Mouse (Mus musculus) midbrain, embryonic 10.5 days (tissue): Measurements from ENCODE around the gene Twsg1. TPM values are rescaled to one million over a fixed set of nuclear protein-coding genes. Genes with fewer than 3 reads are reported as not detected.
A peak's percentile ranks its signal among the peaks of the same experiment; 100 is the strongest.

Source experiments
- DNase-seq: peaks from one replicate; pipeline ENCODE4 v3.0.0-alpha.2; 2017; ENCODE audit warnings: low spot score
- H3K27ac ChIP-seq: fragments of 300-500 bp; sonication (generic); replicated peaks from 2 replicates; pipeline ENCODE4 v1.5.1; 2016; ENCODE audit warnings: mild to moderate bottlenecking
- H3K27me3 ChIP-seq: fragments of 300-500 bp; sonication (generic); 2 replicates; pipeline ENCODE4 v1.6.1; 2016; ENCODE audit warnings: low read depth, mild to moderate bottlenecking; ENCODE audit not compliant: poor library complexity, severe bottlenecking
- H3K36me3 ChIP-seq: fragments of 300-500 bp; sonication (generic); 2 replicates; pipeline ENCODE4 v1.6.1; 2016; ENCODE audit warnings: mild to moderate bottlenecking, moderate library complexity
- H3K4me1 ChIP-seq: fragments of 300-500 bp; sonication (generic); 2 replicates; pipeline ENCODE4 v1.6.1; 2016
- H3K4me3 ChIP-seq: fragments of 300-500 bp; sonication (generic); 2 replicates; pipeline ENCODE4 v1.5.1; 2016; ENCODE audit warnings: mild to moderate bottlenecking, moderate library complexity
- H3K9me3 ChIP-seq: fragments of 300-500 bp; sonication (generic); replicated peaks from 2 replicates; pipeline ENCODE4 v1.6.1; 2016; ENCODE audit warnings: mild to moderate bottlenecking
- WGBS: fragments of 180-500 bp; shearing (Covaris S2); methylation state at CpG from one replicate; pipeline ENCODE4 v1.1.7; 2016; 5-methylcytosine and 5-hydroxymethylcytosine counted together
- polyA plus RNA-seq: library from polyadenylated mRNA; unstranded; fragments of >200 nt; fragmentation: Nextera tagmentation; extraction: Ambion mirVana; gene quantifications from 2 replicates; pipeline ENCODE4 v1.2.1, GENCODE M21; 2016

The Twsg1 gene
- polyA plus RNA-seq, 1 experiment from 2014 or later: 83.0 TPM

DNA sequence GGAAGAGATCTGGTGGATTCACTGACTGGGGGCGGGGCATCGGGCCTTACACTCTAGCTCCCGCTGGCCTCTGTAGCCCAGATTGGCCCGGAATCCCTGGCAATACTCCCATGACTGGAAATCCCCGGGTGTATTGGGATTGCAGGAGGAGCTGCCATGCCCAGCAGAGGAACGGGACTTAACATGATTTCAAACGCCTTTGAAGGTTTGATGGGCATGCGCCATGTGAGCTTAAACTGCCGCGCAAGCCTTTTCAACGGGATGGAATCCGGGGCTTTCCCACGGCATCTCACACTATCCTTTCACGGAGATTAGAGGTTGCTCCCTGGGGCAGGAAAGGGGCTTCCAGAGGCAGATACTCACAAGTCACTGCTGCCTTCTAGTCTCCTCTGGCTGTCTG lies 45.8 kb downstream of the Twsg1 start:
- Histone ChIP-seq H3K36me3 (peaks cover 4% of the 10 kb centered on the region; the same call in 1 of the 2 replicates), H3K27me3 (no peaks in the 10 kb centered on the region), H3K27ac (no peak overlapping the region), H3K4me1 (peaks cover 14% of the 10 kb centered on the region), H3K9me3 (peaks cover 8% of the 10 kb centered on the region), H3K4me3 (no peak overlapping the region)
- no peak for DNase-seq
- WGBS: 76% methylated on average over 14 of the region's 14 CpGs

DNA sequence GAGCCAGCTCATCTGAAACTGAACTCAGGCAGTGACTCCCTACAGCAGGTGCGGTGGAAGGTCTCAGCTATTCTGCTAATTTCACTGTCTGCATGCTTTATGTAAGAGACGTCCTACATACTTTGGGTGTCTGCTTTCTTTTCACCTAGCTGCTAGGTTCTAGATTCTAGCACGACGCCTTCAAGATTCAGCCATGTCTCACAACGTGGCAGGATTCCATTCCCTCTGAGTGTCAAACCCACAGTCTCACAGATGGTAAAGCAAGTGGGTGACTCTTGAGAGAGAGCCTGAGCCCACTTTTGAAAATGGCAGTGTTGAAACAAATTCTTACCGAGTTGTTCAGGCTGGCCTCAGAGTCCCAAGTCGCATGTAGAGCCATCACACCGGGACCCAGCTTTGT lies 47.2 kb downstream of the Twsg1 start:
- H3K9me3 ChIP-seq: peaks cover 8% of the 10 kb centered on the region
- no peak overlapping the region for H3K4me3 ChIP-seq

DNA sequence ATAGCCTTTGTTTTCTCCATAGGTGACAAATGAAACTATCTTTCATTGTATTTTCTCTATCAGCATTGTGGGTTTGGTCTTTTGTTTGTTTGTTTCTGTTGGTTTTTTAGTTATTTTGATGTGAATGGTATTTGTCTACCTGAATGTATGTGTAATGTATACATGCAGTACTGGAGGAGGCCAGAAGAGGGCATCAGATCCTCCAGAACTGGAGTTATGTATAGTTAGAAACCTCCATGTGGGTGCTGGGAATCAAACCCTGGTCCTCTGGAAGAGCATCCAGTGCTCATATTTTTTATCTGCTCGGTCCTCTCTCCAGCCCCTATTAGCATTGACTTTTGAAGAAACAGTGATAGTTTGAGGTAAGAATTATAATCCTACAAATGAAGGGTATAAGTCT lies 48.0 kb downstream of the Twsg1 start:
- Histone ChIP-seq H3K27me3 (no peaks in the 10 kb centered on the region), H3K36me3 (peaks cover 4% of the 10 kb centered on the region; the same call in 1 of the 2 replicates), H3K9me3 (peaks cover 8% of the 10 kb centered on the region), H3K4me3 (no peak overlapping the region), H3K4me1 (peaks cover 14% of the 10 kb centered on the region), H3K27ac (no peak overlapping the region)
- WGBS: 88% methylated on average over 1 of the region's 1 CpGs
- DNase-seq: peak; percentile 6

More for the DNA sequence above, 47.2 kb downstream of the Twsg1 start:
- DNase-seq: no peak
- WGBS: 94% methylated on average over 8 of the region's 8 CpGs
- Histone ChIP-seq H3K4me1 (peaks cover 14% of the 10 kb centered on the region), H3K27me3 (no peaks in the 10 kb centered on the region), H3K36me3 (peaks cover 4% of the 10 kb centered on the region; the same call in 1 of the 2 replicates), H3K27ac (no peak overlapping the region)

DNA sequence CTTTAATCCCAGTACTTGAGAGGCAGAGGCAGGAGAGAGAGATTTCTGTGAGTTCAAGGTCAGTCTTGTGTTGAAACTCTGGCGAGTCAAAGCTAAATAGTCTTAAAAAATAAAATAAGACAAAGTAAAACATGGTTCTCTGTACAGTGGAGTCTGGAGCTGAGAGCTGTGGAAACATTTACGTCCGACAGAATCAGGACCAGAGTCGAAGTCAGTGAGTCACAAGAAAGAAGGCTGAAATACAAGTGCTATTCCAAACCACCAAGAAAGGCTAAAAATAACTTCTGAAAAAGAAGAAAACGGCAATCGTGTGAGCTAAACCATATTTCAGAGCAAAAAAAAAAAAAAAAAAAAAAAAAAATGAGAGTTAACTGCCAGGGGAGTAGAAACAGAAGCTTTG lies 48.7 kb downstream of the Twsg1 start:
- Histone ChIP-seq H3K4me3 (no peak overlapping the region), H3K36me3 (peaks cover 4% of the 10 kb centered on the region; the same call in 1 of the 2 replicates), H3K4me1 (peaks cover 14% of the 10 kb centered on the region), H3K9me3 (peaks cover 8% of the 10 kb centered on the region), H3K27ac (no peak overlapping the region), H3K27me3 (no peaks in the 10 kb centered on the region)
- no peak for DNase-seq
- WGBS: 90% methylated on average over 6 of the region's 6 CpGs

DNA sequence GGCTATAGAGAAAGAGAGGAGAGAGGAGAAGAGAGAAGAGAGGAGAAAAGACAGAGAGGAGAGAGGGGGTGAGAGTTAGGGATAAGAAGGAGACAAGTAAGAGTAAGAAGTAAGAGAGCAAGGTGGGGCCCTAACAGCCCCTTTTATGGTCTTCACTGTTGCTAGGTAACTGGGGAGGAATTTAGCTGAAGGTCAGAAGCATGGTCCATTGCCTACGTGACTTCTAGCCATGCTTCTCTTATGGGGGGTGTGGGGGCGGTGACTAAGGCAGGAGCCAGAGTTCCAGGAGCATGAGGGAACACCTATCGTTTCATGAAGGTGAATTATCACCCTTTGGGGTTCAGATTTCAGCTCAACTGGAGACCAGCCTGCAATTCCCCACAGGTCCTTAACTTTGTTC lies 55.0 kb downstream of the Twsg1 start:
- Histone ChIP-seq H3K9me3 (no peaks in the 10 kb centered on the region), H3K27me3 (no peaks in the 10 kb centered on the region), H3K36me3 (no peaks in the 10 kb centered on the region), H3K27ac (no peak overlapping the region), H3K4me3 (no peak overlapping the region), H3K4me1 (no peaks in the 10 kb centered on the region; the same call in 1 of the 2 replicates)
- DNase-seq: no peak
- WGBS: 80% methylated on average over 3 of the region's 3 CpGs

DNA sequence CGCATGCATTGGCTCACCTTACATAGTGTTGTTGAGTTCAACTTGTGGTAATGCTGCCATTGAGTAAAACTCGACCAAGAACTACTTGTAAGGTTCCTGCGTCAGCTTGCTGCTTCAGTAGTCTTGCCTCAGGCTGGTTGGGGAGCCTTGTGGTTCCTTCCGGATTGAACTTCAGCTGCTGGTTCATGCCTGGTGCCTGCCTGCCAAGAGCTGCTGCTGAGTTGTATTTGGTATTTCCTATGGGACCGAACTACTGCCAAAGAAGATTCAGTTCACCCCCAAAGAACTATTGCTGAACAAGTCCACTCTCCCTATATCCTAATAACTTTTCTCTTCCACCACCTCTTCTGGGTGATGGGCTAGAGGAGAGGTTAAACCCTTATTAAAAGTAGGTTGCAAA lies 61.5 kb downstream of the Twsg1 start:
- 84% methylated on average over 5 of the region's 5 CpGs for WGBS
- Histone ChIP-seq H3K9me3 (no peaks in the 10 kb centered on the region), H3K4me3 (no peak overlapping the region), H3K27ac (no peak overlapping the region), H3K4me1 (peaks cover 14% of the 10 kb centered on the region), H3K27me3 (no peaks in the 10 kb centered on the region), H3K36me3 (no peaks in the 10 kb centered on the region)
- peak; percentile 9 for DNase-seq

DNA sequence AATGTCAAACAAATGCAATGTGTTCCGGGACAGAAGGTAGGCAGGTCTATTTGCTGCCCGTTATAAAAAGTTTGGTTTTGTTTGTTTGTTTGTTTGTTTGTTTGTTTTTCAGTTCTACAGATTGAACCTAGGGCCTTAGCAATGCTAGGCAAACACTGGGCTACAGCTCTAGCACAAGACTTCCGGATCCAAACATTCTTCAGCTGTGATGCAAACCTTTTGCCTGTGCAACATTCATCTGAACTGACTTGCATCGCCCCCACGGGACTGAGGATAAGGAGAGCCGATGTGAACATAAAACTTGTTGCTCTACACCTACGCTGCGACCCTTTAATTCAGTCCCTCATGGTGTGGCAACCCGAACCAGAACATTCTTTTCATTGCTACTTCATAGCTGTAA lies 64.5 kb downstream of the Twsg1 start:
- Histone ChIP-seq H3K36me3 (no peaks in the 10 kb centered on the region), H3K27me3 (no peaks in the 10 kb centered on the region), H3K9me3 (no peaks in the 10 kb centered on the region), H3K27ac (peak overlapping the region; percentile 91; the same call in 1 of the 2 replicates), H3K4me3 (peak overlapping the region; percentile 98), H3K4me1 (peaks cover 33% of the 10 kb centered on the region)
- no peak for DNase-seq
- 86% methylated on average over 9 of the region's 9 CpGs for WGBS

DNA sequence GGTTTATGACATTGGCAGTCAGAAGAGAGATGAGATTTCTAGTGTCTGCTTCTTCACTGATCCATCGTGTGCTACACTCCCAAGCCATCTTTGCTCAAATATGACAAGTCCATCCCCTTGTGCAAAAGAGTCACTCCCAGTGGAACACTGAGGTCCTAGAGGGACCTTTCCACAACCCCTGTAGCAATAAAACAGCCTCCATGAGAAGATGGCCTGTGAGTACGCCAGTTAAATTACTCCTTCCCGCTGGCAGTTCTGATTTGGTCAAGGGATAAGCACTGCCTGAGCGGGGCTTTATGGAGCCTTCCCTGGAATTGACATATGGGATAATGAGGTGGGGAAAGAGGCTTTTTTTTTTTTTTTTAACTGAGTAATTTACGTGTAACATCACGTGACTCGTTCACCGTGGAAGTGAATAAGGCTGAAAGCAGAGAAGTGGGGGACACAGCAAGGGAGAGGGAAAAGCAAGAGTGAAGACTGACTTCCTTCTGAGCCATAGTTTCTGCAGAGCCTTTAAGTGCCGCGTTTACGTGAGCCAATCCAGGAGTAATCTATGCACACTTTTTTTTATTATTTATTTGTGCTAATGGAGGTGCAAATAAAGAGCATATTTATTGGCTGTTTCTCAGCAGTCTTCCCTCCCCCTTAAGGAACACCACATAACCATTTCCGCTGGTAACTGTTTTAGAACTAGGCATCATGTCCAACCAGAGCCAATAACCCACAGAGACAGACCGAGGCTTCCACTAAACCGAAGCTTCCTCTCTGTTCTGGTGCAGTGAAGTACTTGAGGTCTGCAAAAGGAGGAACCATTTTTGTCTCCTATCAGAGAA lies 65.1 kb downstream of the Twsg1 start, which contains the start of gene Ralbp1:
Gene Ralbp1, minus strand, starts transcription at position 102 of the 833 bp plus-strand sequence.
- WGBS: 17% methylated on average over 14 of the region's 14 CpGs
- Histone ChIP-seq H3K27ac (peak within 1 kb of the TSS; percentile 91), H3K9me3 (no peaks in the 10 kb centered on the region), H3K36me3 (no peaks in the 10 kb centered on the region), H3K4me3 (peak within 1 kb of the TSS; percentile 98), H3K4me1 (peaks cover 33% of the 10 kb centered on the region), H3K27me3 (no peaks in the 10 kb centered on the region)
- peak; percentile 40 for DNase-seq

DNA sequence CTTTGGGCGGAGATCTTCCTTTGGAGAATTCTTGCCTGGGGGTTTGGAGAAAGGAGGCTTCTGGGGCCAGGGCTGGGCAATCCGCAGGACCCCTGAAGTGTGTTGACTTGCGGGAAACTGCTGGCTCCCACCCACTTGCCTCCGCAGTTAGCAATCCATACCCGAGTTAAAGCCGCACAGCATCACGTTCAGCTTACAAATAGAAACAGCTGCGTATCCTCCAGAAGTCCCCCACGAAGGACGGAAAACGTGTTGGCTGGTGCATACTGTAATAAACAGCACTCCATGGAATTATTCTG lies 65.7 kb downstream of the Twsg1 start:
- peak overlapping the region; percentile 98 for H3K4me3 ChIP-seq
- no peaks in the 10 kb centered on the region for H3K27me3 ChIP-seq
- H3K27ac ChIP-seq: peak overlapping the region; percentile 91
- DNase-seq: no peak
- WGBS: under 1% methylated on average over 11 of the region's 11 CpGs
- H3K4me1 ChIP-seq: peaks cover 33% of the 10 kb centered on the region
- H3K36me3 ChIP-seq: no peaks in the 10 kb centered on the region
- no peaks in the 10 kb centered on the region for H3K9me3 ChIP-seq

DNA sequence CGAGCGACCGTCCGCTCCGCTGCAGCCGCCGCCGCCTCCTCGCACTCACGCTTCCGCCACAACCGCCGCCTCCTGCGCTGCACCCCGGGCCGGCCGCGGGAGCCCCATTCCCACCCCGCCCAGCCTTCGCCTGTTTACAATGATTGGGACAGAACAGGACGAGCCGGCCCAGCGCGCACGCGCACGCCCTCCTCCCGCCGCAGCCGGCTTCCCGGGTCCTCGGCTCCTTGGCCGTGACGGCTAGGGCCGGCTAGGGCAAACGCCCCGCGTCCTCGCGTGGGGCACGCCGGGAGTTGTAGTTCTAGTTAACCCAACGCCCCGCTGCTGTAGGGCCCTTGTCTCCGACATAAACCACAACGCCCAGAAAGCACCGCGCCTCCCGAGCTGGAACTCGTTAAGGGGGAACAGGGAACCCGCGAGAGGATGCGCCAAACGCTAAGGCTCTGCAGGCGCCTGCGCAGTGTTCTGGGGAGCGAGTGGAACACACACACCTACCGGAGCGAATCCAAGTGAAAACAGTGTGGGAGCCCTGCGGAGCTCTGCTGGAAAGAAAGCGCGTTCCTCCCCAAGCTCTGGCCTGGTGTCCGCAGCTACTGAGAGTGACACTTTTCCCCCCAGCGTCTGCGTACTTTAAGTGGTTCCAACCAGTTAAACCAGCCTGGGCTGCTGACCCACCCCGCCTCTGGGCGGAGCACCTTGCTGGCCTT lies 66.2 kb downstream of the Twsg1 start:
- H3K4me3 ChIP-seq: peak overlapping the region; percentile 98
- no peaks in the 10 kb centered on the region for H3K27me3 ChIP-seq
- no peaks in the 10 kb centered on the region for H3K9me3 ChIP-seq
- no peaks in the 10 kb centered on the region for H3K36me3 ChIP-seq
- WGBS: under 1% methylated on average over 67 of the region's 67 CpGs
- peaks cover 33% of the 10 kb centered on the region for H3K4me1 ChIP-seq
- H3K27ac ChIP-seq: peak overlapping the region; percentile 91
- DNase-seq: peak; percentile 99

DNA sequence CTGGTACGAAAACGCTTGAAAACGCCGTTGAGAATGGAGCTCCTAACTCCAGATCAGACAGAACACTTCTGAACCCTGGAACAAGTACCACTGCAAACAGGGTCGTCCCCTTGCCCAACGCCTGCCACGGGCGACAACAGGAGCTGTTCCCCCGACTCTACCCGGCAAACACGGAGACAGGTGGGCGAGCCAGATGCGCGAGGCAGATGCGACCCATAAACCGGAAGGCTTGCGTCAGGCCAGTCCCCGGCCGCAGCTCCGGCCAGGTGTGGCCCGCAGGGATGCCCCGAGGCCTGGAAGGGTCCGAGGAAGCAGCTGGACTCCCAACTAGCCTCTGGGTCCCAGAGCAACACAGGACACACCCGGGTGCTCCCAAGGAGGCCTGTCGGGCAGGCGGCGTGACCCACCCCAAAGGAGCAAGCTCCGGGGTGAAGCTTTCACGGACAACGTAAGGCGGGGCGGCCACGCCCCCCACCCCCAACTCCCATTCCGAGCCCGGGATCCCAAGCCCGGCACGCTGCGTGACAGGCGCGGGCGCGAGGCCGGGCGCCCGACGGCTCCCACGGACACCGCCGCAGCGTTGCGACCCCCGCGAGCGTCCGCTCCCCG lies 66.9 kb downstream of the Twsg1 start:
- H3K4me1 ChIP-seq: peaks cover 33% of the 10 kb centered on the region
- WGBS: under 1% methylated on average over 56 of the region's 56 CpGs
- DNase-seq: no peak
- peak overlapping the region; percentile 98 for H3K4me3 ChIP-seq
- peak overlapping the region; percentile 91 for H3K27ac ChIP-seq
- H3K27me3 ChIP-seq: no peaks in the 10 kb centered on the region
- no peaks in the 10 kb centered on the region for H3K9me3 ChIP-seq
- H3K36me3 ChIP-seq: no peaks in the 10 kb centered on the region

DNA sequence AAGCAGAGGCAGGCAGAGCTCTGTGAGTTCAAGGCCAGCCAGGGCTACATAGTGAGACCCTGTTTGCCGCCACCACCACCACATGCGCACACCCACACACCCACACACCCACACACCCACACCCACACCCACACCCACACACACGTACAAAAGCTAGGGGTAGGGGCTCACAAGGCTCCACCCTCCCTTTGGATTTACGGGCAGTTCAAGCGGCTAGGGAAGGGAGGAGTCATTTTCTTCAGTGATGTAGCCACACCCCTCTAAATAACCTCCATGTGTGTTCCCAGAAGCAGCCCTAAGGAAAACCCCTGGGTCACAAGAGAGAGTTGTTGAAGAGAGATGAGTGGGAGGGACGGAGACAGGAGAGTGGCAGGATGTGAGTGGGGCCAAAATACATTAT lies 74.0 kb downstream of the Twsg1 start:
- WGBS: 85% methylated on average over 6 of the region's 6 CpGs
- Histone ChIP-seq H3K27ac (no peak overlapping the region), H3K36me3 (no peaks in the 10 kb centered on the region), H3K4me3 (no peak overlapping the region), H3K27me3 (no peaks in the 10 kb centered on the region), H3K9me3 (no peaks in the 10 kb centered on the region), H3K4me1 (peaks cover 6% of the 10 kb centered on the region)
- no peak for DNase-seq

DNA sequence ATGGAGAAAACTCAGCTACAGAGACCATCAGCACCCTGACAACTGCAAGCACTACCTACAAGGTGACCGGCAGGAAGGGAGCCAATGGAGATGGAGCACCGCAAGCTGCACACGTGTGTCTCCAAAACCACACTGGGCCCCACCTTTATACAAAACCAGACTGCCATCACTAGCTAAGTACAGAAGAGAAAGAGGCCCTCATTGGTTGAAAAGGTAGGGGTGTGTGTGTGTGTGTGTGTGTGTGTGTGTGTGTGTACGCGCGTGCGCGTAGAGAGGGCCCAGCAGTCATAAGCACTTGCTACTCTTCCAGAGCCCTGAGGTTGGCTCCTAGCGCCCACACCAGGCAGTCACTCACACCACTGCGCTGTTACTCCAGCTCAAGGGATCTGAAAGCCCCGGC lies 77.2 kb downstream of the Twsg1 start:
- H3K9me3 ChIP-seq: no peaks in the 10 kb centered on the region
- 90% methylated on average over 11 of the region's 11 CpGs for WGBS
- H3K4me1 ChIP-seq: peaks cover 13% of the 10 kb centered on the region
- no peak overlapping the region for H3K27ac ChIP-seq
- H3K4me3 ChIP-seq: no peak overlapping the region
- no peaks in the 10 kb centered on the region for H3K27me3 ChIP-seq
- DNase-seq: no peak
- H3K36me3 ChIP-seq: no peaks in the 10 kb centered on the region
